Mouse (Mus musculus) erythroblast, embryonic 14.5 days (primary cell): Measurements from ENCODE around the gene Wrap73.

Experiments
- GATA1 ChIP-seq: IDR thresholded peaks from 2 replicates; pipeline ENCODE4 v1.6.1; 2012; ENCODE audit warnings: low read length, inconsistent platforms, mixed read lengths
- TAL1 ChIP-seq: IDR thresholded peaks from 3 replicates; pipeline ENCODE4 v1.6.1; 2012; ENCODE audit warnings: low read length, inconsistent platforms, mixed read lengths

DNA sequence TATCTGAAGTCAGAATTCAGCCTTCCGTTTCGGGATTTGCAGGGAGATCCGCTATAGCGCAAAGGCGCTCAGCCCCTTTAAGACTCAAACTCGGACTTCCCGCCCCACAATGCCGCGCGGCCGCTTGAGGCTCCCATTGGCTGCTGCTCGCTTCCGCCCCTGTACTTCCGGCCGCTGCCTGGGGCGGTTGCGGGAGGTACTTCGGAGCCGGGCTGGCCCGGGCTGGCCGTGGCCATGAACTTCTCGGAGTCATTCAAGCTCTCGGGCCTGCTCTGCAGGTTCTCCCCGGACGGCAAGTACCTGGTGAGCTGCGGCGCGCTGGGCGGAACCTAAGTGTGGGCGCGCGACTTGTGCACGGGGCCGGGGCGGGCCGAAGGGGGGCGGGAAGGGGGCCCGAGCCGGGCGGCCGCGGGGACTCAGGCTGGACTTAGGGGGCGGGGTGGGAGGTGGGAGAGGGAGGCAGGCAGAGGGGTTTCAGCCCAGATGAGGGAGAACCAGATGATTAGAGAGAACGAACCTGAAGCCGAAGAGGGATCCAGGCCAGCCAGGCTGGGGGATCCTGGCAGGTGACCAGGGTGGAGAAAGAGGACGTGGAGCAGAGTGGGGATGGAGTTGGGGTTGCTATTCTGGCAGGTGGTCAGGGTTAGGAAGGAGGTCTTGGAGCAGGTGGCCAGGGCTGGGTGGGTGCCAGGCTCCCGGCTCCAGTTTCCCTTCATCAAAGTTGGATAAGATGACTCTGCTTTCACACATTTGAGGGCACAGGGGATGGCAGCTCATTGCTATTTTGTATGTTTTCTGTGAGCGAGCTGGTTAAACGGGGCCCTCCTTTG, at the start of gene Wrap73:
- TF ChIP-seq TAL1 (no peak), GATA1 (no peak)
